Mouse (Mus musculus): ENCODE results near the gene Erv3.

The Erv3 gene

GRCm38 (mm10) chr2:131859721-131860120, at the start of gene Erv3:
TSS of gene Erv3 (minus strand) at chr2:131859747.
- DNase-seq (ENCODE audit: low read depth, low spot score): no peak

- no peak for DNase-seq (ENCODE audit: low read depth, low spot score)
These were observed 49.4 kb upstream of the Erv3 start for GRCm38 (mm10) chr2:131908906-131909305.

GRCm38 (mm10) chr2:131908351-131908861, 48.9 kb upstream of the Erv3 start:
- no peak for DNase-seq (ENCODE audit: low read depth, low spot score)

- no peak for DNase-seq (ENCODE audit: low read depth, low spot score)
These were observed 47.8 kb upstream of the Erv3 start for GRCm38 (mm10) chr2:131907311-131907710.

GRCm38 (mm10) chr2:131906846-131907245, 47.3 kb upstream of the Erv3 start:
- DNase-seq (ENCODE audit: low read depth, low spot score): no peak

- no peak for DNase-seq (ENCODE audit: low read depth, low spot score)
These were observed 46.7 kb upstream of the Erv3 start for GRCm38 (mm10) chr2:131906266-131906665.

- no peak for DNase-seq (ENCODE audit: low read depth, low spot score)
These were observed 46.2 kb upstream of the Erv3 start for GRCm38 (mm10) chr2:131905776-131906175.

GRCm38 (mm10) chr2:131905025-131905424, 45.5 kb upstream of the Erv3 start:
- DNase-seq (ENCODE audit: low read depth, low spot score): no peak

- no peak for DNase-seq (ENCODE audit: low read depth, low spot score)
These were observed 43.3 kb upstream of the Erv3 start for GRCm38 (mm10) chr2:131902867-131903266.

- DNase-seq (ENCODE audit: low read depth, low spot score): no peak
These were observed 42.9 kb upstream of the Erv3 start for GRCm38 (mm10) chr2:131902423-131902822.

GRCm38 (mm10) chr2:131897336-131898109, 38.0 kb upstream of the Erv3 start:
- no peak for DNase-seq (ENCODE audit: low read depth, low spot score)

GRCm38 (mm10) chr2:131896011-131896410, 36.5 kb upstream of the Erv3 start:
- DNase-seq (ENCODE audit: low read depth, low spot score): no peak

GRCm38 (mm10) chr2:131895106-131895505, 35.6 kb upstream of the Erv3 start:
- no peak for DNase-seq (ENCODE audit: low read depth, low spot score)

- no peak for DNase-seq (ENCODE audit: low read depth, low spot score)
These were observed 33.0 kb upstream of the Erv3 start for GRCm38 (mm10) chr2:131892534-131892933.

- no peak for DNase-seq (ENCODE audit: low read depth, low spot score)
These were observed 28.7 kb upstream of the Erv3 start for GRCm38 (mm10) chr2:131888233-131888632.

GRCm38 (mm10) chr2:131886503-131887160, 27.1 kb upstream of the Erv3 start:
- no peak for DNase-seq (ENCODE audit: low read depth, low spot score)

- DNase-seq (ENCODE audit: low read depth, low spot score): peak; percentile 82
These were observed 23.6 kb upstream of the Erv3 start for GRCm38 (mm10) chr2:131883136-131883535.

GRCm38 (mm10) chr2:131881766-131882165, 22.2 kb upstream of the Erv3 start:
- no peak for DNase-seq (ENCODE audit: low read depth, low spot score)

GRCm38 (mm10) chr2:131876551-131877265, 17.2 kb upstream of the Erv3 start:
- no peak for DNase-seq (ENCODE audit: low read depth, low spot score)

- no peak for DNase-seq (ENCODE audit: low read depth, low spot score)
These were observed 13.8 kb upstream of the Erv3 start for GRCm38 (mm10) chr2:131873376-131873775.

- DNase-seq (ENCODE audit: low read depth, low spot score): no peak
These were observed 9.4 kb upstream of the Erv3 start for GRCm38 (mm10) chr2:131868983-131869382.

- DNase-seq (ENCODE audit: low read depth, low spot score): no peak
These were observed 7.1 kb upstream of the Erv3 start for GRCm38 (mm10) chr2:131866676-131867075.

All from telencephalon, adult 2 months (tissue).